8 mouse cellular contexts compared by ENCODE assay signal in genomic region chr12:3891779-3892239, GRCm38 (mm10).
DNase-seq lines count a peak whose midpoint lies in the region; ATAC-seq lines count a peak whose summit lies in the region.

No protein-coding gene starts in this region.

- intact Hi-C loops in gastrocnemius, postnatal 36 days (cut with DNase I), result no loop called here

- H3K27me3 ChIP-seq in kidney, embryonic 14.5 days (ENCODE audit: control insufficient read depth, insufficient read depth, low read length), result no peaks in the 10 kb centered on the region

- H3K4me2 ChIP-seq in kidney, embryonic 14.5 days (replicated peaks; ENCODE audit: low read depth, low read length), result peak overlapping the region; percentile 69

- ATAC-seq in kidney, embryonic 14.5 days (ENCODE audit: low FRiP score, low TSS enrichment), result peak; percentile 51
- ATAC-seq in hematopoietic stem cell, adult 5-6 weeks (replicated peaks in 1 of 2; ENCODE audit: insufficient read depth in 1 of 2, low FRiP score in 2 of 2, low TSS enrichment in 1 of 2, low read depth in 1 of 2, poor library complexity in 2 of 2, severe bottlenecking in 2 of 2), result peak; percentile 0 to 2; a peak in 1 of 4 replicates
- peak; percentile 27 for ATAC-seq in megakaryocyte progenitor cell, adult 5-6 weeks (replicated peaks; ENCODE audit: poor library complexity)

- H3K36me3 ChIP-seq in kidney, embryonic 14.5 days (ENCODE audit: control insufficient read depth, insufficient read depth, low read length), result peaks cover 32% of the 10 kb centered on the region

- H3K9ac ChIP-seq in kidney, embryonic 14.5 days (ENCODE audit: low read depth, low read length), result peak overlapping the region; percentile 74

- DNase-seq in kidney, postnatal 14 days, result no peak
- peak; percentile 59 for DNase-seq in adrenal gland, adult 8-10 months
- DNase-seq in thymus, postnatal 14 days, result peak; percentile 60
- no peak for DNase-seq in gastrocnemius, postnatal 25 days
- DNase-seq in gastrocnemius, postnatal 36 days, result no peak

- WGBS in kidney, embryonic 14.5 days, result under 1% methylated on average over 18 of the region's 18 CpGs

- H3K4me3 ChIP-seq in kidney, embryonic 14.5 days (ENCODE audit: low read length), result peak overlapping the region; percentile 44

- H3K4me1 ChIP-seq in kidney, embryonic 14.5 days (ENCODE audit: control insufficient read depth, insufficient read depth, low read length), result peaks cover 50% of the 10 kb centered on the region

- peak overlapping the region; percentile 87 for H3K27ac ChIP-seq in kidney, embryonic 14.5 days (ENCODE audit: low read depth, low read length)

- H3K9me3 ChIP-seq in kidney, embryonic 14.5 days (ENCODE audit: control insufficient read depth, low read length), result no peaks in the 10 kb centered on the region

Comparison
In these comparisons a context has a peak if more than half of its experiments do, and no peak if none do; other contexts are left out.
1. ATAC-seq: peak in every context shown above with its lines; median percentile 51 in kidney, embryonic 14.5 days; 27 in megakaryocyte progenitor cell, adult 5-6 weeks; 1 in hematopoietic stem cell, adult 5-6 weeks.
2. DNase-seq: peak in adrenal gland, adult 8-10 months (single experiment) and thymus, postnatal 14 days (single experiment); none in kidney, postnatal 14 days (single experiment), gastrocnemius, postnatal 25 days (single experiment) and gastrocnemius, postnatal 36 days (0 of 2).